Mouse (Mus musculus) B cell, adult 2 months (primary cell): Measurements from ENCODE around the gene Rnf41.

Source experiments
- DNase-seq, 2 experiments: peaks; one replicate each; pipeline ENCODE4 v3.0.0; 2022

Gene Rnf41

DNA sequence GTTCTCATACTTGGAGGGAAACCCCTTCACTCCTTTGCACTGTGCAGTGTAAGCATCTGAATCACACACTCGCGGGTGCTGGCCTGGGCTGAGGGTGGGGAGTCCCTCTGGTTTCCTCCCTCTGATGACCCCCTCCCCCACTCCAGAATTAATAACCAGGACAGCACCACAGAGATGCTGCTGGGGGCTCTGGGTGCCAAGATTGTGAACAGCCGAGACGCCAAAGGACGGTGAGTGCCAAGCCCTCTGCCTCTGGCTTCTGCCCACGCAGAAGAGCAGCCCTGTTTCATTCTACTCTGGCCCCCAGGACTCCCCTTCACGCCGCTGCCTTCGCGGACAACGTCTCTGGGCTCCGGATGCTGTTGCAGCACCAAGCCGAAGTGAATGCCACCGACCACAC is 22.5 kb upstream of the Rnf41 start:
- no peak for DNase-seq

DNA sequence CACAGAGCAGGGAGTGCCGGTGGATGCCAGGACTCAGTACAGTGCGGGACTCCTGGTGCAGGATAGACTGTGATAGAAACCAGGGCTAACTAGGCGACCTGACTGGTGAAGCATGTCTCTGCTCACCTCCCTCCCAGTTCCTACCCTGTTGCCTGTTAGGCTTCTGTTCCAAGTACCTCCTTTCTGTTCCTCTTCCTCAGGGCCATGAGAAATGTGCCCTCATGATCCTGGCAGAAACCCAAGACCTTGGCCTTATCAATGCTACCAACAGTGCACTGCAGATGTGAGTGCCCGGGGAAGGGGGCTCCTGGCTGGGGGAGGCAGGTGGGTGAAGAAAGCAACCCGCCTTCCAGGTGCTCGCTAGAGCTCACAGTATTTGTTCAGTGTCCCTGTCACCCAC is 21.9 kb upstream of the Rnf41 start:
- DNase-seq = no peak

DNA sequence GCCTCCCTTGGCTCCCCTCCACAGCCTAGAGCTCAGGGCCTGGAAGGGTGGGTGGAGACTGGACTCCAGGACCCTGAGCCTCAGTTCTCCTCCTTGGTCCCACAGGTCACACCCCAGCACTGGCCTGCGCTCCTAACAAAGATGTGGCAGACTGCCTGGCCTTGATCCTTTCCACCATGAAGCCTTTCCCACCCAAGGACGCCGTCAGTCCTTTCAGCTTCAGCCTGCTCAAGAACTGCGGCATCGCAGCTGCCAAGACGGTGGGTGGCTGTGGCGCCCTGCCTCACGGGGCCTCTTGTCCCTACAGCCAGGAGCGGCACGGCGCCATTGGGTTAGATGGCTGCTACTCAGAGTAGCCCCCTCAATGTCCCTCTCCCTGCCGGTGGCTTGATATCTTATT is 21.1 kb upstream of the Rnf41 start:
- DNase-seq = no peak

DNA sequence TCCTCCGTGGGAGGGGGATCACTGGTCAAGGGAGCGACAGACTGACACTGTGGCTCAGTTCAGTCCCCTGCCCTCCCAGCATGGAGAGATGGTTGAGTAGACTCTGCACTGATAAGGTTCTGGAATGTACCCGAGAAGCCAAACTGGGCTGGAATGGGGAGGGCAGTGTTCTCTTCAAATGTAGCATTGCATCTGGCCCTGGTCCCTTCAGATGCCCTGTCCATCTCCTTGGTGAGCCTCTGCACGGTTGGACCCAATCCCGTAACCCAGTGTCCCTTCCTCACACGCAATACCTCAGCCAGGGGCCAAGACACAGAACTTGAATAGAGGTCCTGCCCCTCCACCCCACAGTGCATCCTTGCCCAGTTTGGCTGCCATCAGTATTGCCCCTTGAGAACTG is 19.6 kb upstream of the Rnf41 start:
- no peak for DNase-seq

DNA sequence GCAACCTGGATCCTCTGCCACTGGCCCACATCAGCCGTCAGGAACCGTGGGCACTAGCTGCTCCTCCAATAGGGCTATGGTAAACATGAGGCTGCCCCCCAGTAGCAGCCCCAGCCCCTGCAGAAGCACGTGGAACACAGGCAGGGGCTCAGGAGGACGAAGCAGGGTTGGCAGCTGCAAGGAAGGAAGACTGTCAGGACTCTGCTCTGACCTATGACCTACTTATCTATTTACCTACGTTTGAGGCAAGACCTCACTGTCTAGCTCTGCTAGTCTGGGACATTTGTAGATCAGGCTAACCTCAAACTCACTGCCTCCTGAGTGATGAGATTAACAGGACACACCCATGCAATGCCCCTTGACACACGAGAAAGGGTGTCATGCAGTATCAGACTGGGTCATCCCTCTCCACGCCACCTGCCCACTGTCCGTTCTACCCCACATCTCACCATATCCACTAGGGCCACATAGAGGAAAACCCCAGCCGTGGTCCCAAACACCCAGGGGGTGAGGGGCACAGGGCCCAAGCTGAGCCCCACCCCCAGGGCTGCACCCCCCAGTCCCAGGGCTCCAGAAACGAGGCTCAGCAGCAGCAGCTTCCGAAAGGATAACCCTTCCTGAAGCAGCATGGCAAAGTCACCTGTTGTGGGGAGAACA is 15.3 kb upstream of the Rnf41 start:
- DNase-seq = no peak

DNA sequence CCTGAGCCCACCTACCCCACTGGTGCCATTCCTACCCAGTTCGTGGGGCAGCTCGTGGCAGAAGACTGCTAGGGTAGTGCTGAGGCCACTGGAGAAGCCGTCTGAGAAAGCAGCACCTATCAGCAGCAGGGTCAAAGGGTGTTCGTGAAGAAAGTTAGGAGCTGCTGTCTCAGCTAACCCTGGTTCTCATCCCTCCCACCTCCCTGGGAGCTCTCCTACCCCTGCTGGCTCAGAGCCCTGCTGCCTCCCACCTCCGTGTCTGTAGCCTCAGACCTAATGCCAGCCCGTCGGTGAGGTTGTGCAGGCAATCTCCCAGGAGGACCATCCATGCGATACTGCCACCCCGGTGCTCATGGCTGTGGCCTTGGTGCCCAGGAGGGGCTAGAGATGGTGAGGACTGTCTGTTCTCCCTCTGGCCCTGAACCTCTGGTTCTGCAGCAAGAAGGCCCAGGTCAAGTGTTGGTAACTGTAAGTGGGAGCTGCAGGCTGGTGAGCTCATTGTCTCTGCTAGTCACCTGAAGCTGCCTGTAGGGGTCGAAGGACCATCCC is 14.7 kb upstream of the Rnf41 start:
- no peak for DNase-seq

DNA sequence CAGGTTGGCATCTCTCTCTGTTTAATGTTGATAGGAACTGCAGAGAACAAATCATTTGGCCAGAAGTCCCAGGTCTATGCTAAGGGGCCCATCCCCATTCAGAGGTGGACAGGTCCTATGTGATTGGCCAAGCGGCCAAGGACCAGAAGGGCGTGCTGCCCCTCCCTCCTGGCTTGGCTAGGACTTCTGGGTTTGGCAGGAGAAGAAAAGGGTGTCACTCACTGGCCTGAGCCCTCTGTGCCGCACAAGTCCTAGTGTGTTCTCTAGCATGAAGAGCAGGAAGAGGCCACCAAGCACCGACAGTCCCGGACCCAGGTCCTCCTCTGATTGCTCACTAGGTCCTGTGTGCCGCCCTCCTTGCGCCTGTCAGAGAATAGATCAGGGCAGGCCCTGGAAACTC is 14.0 kb upstream of the Rnf41 start:
- DNase-seq = no peak

DNA sequence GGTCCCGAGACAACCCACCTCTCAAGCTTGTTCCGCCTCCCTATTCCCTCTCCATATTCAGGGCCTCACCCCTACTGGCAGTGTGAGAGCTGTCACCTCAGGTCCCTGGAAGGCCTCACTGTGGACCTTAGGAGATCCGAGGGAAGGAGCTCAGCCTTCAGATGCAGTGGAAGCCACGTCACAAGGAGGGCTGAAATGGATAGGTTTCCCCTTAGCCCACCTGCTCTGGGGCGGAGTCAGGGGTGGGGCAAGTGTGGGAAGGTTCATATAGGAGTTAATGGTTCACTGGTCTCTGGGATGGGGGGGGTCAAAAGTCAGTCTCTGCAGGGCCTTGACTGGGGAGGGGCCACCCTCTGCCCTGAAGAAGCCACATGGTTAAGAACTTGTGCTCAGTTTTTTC is 11.1 kb upstream of the Rnf41 start:
- DNase-seq = no peak

DNA sequence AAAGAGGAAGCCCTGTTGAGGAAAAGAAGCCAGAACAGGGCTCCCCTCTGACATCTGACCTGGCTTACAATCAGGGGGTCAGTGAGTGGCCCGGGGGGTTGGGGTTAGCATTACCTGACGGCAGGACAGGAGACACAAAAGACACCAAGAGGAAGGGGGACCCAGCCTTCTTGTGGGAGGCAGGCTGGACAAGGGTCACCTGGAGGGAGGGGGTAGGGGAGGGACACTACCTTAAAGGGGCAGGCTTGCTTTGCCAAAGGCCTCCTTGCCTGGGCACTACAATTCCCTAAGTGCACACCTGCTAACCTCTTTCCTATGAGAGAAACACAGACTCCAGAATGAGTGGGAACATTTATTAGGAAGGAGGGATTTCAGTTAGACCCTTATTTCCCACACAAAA is 10.4 kb upstream of the Rnf41 start, which contains the start of gene Slc39a5:
Gene Slc39a5 (minus strand): TSS at position 174 of the 400 bp plus-strand sequence.
- DNase-seq = no peak

DNA sequence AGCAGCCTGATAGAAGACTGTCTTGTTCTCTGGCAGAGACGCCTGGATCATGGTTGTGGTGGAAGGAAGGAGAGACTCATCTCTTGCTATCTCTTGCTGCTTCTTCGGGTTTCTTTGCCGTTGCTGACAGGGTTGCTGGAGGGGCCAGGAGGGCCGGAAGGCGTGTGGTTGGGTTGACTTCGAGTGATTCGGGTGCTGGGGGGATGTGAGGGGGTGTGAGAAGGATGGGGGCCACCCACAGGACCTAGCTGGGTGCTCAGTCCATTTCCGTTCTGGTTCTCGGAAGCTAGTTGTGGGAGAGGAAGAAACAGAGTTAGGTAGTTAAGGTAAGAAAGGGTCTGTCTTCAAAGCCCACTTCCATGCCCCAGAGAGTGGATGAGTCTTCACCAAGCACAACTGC is 9.8 kb upstream of the Rnf41 start:
- DNase-seq = no peak

DNA sequence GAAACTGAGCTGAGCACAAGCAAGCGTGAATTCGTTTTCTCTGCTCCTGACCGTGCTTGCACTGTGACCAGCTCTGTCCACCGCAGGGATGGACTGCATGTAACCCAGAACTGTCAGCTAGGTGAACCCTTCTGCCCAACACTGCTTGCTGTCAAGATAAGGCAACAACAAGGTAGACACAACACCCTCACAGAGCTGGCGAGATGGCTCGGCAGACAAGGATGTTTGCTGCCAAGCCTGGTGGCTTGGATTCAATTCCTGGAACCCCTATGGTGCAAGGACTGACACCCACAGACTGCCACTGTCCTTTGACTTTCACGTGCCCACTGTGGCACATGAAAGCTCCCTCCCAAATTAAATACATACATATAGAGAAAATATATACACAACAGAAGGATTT is 7.5 kb upstream of the Rnf41 start:
- no peak for DNase-seq

DNA sequence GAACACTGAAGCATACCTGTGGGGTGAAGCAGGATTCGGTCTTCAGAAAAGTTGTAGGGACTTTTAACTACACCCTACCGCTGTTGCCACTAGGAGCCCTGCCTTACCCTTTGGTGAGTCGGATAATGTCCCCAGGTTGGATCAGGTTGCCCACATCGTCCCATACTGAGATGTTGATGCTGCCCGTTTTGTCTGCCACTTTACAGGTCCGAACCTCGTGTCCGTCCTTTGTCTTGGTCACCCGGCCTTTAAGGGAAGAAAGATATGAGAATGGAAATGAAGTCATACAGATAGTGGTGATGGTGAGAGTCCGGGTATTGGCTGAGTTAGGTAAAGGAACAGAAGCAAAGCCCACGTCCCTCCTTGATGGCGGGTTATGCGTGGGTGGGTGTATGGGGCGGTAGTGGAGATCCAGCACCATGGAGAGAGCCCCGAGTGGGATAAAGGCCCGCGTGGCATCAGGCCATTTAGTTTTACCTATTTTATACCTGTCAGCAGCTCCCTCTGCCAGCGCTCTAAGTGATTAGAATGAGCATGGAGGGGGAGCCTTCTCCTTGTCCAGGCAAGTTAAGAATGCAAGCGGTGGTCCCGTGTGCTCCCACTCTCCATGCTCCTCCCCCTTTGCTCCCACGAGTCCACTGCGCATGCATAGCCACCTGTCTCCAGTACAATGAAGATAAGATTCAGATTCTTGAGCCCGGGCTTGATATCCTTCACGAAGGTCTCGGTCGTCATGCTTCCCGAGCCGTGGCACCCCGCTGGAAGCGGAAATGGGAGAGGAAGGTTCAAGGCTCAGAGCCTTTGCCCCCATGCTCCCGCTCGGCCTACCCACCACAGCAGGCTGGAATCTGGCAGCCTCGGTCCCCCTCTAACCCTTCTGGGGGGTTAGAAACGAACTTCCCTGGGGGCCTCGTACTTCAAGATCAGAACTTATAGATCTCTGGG is 2.6 kb upstream of the Rnf41 start:
- DNase-seq = peak; percentile 13 to 18

DNA sequence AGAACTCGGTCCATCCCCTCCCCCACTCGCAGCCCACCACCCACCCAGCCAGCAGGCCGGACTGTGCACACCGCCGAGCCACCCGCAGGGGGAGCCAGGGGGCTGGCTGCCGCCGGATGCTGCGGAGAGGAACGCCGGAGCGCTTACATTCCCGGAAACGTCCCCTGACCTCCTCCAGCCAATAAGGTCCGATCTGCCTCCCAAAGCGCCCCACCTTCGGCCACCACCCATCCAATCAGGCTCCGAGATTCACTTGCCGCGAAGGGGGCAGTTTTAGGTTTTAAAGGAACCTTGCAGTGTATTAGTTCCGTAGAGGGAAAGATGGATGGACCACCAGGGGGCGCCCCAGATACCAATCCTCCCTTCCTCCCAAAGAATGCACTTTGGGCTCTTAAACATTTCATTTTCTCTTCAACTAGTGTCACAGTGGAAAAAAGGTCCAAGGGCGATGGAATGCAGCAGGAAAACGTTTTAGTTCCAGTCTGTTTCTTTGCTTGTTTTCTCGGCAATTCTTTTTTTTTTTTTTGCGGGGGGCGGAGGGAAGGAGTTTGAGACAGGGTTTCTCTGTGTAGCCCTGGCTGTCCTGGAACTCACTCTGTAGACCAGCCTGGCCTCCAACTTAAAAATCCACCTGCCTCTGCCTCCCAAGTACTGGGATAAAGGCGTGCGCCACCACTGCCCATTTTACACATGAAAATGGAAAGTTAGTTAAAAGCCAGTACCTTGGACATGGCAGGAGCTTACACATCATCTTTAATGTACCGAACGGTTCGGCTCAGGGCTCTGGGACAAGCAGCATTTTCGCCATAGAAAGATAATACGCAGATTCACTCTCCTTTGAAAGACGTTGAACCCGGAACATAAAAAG is 1.5 kb upstream of the Rnf41 start:
- DNase-seq = peak; percentile 96 to 97

DNA sequence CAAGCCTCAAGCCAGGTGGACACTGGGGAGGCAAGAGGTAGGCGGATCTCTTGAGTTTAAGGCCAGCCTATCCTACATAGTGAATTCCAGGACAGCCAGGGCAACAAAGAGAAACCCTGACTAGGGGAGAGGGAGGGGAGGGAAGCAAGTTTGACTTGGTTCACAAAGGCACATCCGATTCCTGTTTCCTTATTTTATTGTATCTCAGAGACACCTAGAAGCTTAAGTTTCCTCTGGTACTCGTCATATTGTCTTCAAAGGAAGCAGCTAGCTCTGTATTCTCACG is 954 bp upstream of the Rnf41 start:
- peak; percentile 15 to 21 for DNase-seq

DNA sequence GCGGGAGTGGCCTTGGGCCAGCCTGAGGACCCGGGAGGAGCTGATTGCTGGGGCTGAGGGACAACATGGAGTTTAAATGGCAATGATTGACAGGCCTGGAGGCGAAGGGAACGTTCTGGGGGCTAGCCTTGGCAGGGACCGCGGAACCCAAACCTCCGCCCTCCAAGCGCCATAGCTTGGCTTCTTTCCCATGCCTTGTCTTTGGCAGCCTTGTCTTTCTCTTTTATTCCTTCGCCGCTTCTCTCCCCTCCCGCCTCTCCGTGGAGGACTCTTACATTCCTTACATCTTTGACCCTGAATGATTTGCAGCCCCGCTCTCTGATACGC is 561 bp downstream of the Rnf41 start:
- peak in 1 of 2 experiments; percentile 25 for DNase-seq

DNA sequence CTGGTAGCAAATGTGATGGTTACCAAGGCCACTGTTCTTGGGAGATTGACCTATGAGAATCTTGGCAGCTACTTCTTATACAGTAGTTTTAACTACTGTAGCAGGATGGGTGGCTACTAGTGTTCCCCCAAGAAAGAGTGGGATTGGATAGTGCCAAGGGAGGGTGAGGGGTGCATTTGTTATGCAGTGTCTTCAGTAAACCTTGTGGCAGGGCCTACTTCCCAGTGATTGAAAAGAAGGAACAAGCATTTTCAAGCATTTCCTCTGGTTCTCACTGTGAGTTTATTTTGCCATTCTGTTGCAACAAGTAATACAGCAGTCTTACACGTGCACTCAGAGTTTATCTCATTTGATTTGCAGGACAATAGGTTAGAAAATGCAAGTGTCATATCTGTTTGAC is 1.1 kb downstream of the Rnf41 start:
- no peak for DNase-seq

DNA sequence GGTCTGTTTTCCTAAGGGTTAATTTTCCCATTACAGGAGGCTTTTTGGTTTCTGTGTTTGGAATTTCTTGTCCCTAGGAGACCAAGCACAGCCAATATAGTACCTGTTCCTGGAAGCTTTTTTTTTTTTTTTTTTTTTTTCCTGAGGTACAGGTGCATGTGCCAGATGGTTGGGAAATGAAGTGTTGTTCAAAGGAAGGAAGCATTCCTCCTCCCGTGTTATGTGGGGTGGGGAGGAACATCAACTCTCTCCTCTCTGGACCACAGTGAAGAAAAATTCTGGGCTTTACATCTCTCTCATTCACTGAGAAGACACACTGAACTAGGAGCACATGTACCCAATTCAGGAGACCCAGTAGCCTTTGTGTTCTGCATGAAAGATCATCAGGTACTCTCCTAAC is 1.6 kb downstream of the Rnf41 start:
- DNase-seq = no peak

DNA sequence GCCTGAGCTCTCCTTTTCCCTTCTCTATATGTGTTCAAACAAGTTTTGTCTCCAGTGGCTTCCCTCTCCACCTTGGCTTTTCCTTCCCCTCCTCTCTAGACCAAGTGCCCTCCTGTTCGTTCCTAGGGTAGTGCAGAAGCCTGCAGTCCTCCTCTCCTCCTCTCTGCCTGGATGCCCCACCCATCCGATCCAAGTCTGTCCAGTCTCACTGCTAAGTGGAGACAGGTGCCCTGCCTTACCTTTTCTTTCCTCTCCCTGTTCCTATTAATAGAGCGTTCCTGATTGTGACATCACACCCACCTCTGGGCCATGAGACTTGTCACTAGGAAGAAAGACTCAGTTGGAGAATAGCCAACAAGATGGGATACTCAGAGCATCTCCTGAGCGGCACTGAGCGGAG is 3.4 kb downstream of the Rnf41 start:
- DNase-seq = no peak

DNA sequence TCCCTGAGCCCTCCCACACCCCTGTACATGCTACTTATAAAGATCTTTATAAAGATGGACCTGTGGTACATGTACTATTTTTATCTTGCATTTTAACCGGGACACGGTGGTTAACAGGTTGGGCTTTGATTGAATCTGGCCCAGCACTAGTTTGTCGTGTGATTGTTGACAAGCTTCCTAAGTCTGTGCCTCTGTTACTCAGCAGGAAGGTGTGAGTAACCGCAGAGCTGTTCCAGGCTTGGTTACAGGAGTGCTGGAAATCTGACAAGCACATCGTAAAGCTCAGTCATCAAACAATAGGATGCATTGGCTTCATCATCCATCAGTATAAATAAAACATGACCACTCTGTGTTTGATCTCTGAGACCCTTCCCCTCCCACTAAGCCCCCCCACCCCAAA is 11.0 kb downstream of the Rnf41 start:
- DNase-seq = no peak

DNA sequence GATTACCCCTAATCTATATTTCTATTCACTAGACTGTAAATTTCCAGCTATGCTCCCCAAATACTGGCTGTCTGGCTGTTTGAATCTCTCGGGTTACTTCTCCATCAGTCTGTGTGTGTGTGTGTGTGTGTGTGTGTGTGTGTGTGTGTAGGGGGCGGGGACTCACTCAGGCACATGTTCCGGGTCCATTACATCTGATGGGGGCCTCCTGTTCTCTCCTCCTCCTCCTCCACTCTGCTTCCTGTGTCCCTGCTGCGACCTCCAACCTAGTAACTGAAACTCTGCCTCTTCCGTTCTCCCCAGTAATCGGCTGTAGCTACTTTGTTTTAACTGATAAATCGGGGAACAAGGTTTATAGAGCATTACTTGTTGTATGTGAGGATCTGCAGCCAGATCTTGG is 13.1 kb downstream of the Rnf41 start:
- peak; percentile 57 for DNase-seq

DNA sequence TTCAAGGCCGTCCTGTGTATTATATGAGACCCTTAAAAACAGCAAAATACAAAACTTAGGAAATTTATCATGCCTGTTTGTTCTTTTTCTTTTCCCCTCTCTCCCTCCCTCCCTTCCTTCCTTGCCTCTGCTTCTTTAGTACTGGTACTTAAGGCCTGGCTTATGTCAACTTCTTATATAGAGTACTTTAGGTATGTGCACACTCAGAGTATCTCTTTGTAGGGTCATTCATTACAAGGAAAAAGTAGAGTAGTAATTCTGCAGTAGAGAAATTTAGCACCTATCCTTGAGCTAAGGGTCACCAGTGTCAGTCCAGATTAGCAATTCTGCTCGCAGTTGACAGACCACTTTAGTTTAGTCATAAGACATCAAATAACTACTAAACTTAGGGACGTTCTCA is 13.8 kb downstream of the Rnf41 start:
- DNase-seq = no peak

DNA sequence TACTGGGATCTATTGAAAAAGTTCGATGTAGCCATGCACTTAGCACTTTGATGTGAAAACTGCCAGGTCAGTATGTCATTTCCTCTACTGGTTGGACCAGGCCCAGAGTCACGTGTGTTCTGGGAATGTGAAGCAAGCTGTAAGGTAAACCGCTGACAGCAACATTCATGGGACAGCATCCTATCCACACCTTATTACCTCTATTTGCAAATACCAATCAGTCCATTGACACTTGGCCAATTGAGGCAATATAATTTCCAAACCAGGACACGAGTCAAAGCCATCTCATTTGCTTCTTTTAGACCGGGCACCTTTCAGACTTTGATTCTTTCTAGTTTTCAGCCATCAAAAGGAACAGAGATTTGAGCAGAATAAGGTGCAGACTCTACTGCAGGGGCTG is 17.6 kb downstream of the Rnf41 start:
- DNase-seq = no peak

DNA sequence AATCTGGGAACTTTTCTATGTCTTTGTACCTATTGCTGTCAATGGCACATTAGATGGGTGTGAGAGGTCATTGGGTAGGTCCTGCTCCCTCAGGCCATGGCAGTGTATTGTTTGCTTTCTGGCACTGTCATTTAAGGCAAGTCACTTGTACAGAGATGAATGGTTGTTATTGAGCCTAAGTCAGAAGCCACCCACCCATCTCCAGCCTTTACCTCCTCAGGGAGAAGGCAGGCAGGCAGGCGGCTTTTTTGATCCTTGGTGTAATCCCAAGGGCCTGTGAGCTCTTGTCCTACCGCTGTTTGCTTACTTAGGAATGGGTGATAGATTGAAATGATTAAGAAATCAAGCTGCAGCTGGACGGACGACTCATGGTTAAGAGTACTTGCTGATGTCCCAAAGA is 18.0 kb downstream of the Rnf41 start:
- DNase-seq = no peak

DNA sequence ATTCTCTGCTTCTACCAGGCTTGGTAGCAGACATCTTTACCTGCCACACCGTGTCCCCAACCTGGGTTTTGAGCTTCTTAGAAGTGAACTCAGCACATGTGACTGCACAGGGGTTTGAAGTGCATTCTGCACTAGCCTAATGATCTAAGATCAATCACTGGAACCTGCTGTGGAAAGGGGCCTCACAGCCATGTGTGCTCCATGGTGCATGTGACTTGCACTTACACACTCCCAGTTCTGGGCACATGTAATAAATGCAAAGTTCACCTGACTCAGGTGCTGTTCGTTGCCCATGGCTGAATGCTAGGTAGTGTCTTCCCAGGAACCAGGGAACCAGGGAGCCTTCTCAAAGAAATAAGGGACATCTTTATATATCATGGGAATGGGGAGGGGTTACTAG is 22.0 kb downstream of the Rnf41 start:
- DNase-seq = no peak
